Mouse (Mus musculus): ENCODE results near the gene Rnase11. TPM values are rescaled to one million over a fixed set of nuclear protein-coding genes. Genes with fewer than 3 reads are reported as not detected.

Gene Rnase11
- polyA plus RNA-seq, 2 experiments, result not detected

GRCm38 (mm10) chr14:51090077-51090781 is 40.3 kb upstream of the Rnase11 start:
- Histone ChIP-seq H3K27ac (peak overlapping the region; percentile 66), H3K27me3 (ENCODE audit: control insufficient read depth, insufficient read depth, low read length) (no peaks in the 10 kb centered on the region), H3K9me3 (ENCODE audit: control insufficient read depth, low read length) (no peaks in the 10 kb centered on the region), H3K36me3 (replicated peaks; ENCODE audit: control insufficient read depth, insufficient read depth, low read depth) (no peaks in the 10 kb centered on the region), H3K9ac (replicated peaks) (peak overlapping the region; percentile 69), H3K4me1 (replicated peaks; ENCODE audit: control insufficient read depth in 2 of 2, insufficient read depth in 2 of 2, low read length in 1 of 2) (peaks cover 21 to 34% of the 10 kb centered on the region in 2 experiments), H3K4me2 (ENCODE audit: low read depth) (peak overlapping the region; percentile 96), H3K4me3 (ENCODE audit: insufficient read depth in 1 of 2, low read depth in 2 of 2, low read length in 2 of 2) (peak overlapping the region; percentile 60 to 72)
- no peak for TF ChIP-seq CTCF (IDR thresholded peaks at IDR 0.05; ENCODE audit: low read depth)
- no peak for TF ChIP-seq EP300 (IDR thresholded peaks at IDR 0.05; ENCODE audit: low read depth)
- WGBS (ENCODE audit: insufficient replicate concordance), result under 1% methylated on average over 27 of the region's 27 CpGs
- DNase-seq (ENCODE audit: low read depth in 3 of 3, low spot score in 3 of 3) (peak in 2 of 3 experiments; percentile 58 to 76), ATAC-seq (ENCODE audit: insufficient read depth) (peak; percentile 32; the same call in 1 of the 2 replicates)

GRCm38 (mm10) chr14:51089674-51090076 is 39.7 kb upstream of the Rnase11 start:
- ATAC-seq (ENCODE audit: insufficient read depth), result no peak
- TF ChIP-seq EP300 (IDR thresholded peaks at IDR 0.05; ENCODE audit: low read depth) (0 out of 2 replicates have a peak, but pooled peaks have one; percentile 22), CTCF (IDR thresholded peaks at IDR 0.05; ENCODE audit: low read depth) (no peak)
- Histone ChIP-seq H3K9me3 (ENCODE audit: control insufficient read depth, low read length) (no peaks in the 10 kb centered on the region), H3K27ac (peak overlapping the region; percentile 66), H3K4me2 (ENCODE audit: low read depth) (peak overlapping the region; percentile 96), H3K4me3 (ENCODE audit: insufficient read depth in 1 of 2, low read depth in 2 of 2, low read length in 2 of 2) (peak overlapping the region; percentile 60 to 72), H3K27me3 (ENCODE audit: control insufficient read depth, insufficient read depth, low read length) (no peaks in the 10 kb centered on the region), H3K9ac (replicated peaks) (peak overlapping the region; percentile 69), H3K4me1 (replicated peaks; ENCODE audit: control insufficient read depth in 2 of 2, insufficient read depth in 2 of 2, low read length in 1 of 2) (peaks cover 27 to 37% of the 10 kb centered on the region in 2 experiments), H3K36me3 (replicated peaks; ENCODE audit: control insufficient read depth, insufficient read depth, low read depth) (no peaks in the 10 kb centered on the region)
- no peak for DNase-seq (ENCODE audit: low read depth in 3 of 3, low spot score in 3 of 3)
- WGBS (ENCODE audit: insufficient replicate concordance), result 0% methylated on average over 15 of the region's 15 CpGs

- under 1% methylated on average over 34 of the region's 34 CpGs for WGBS (ENCODE audit: insufficient replicate concordance)
Observed at GRCm38 (mm10) chr14:51088970-51089673, 39.2 kb upstream of the Rnase11 start.

GRCm38 (mm10) chr14:51088166-51088969 is 38.4 kb upstream of the Rnase11 start:
- peak; percentile 65 to 69 (median 69) for DNase-seq (ENCODE audit: low read depth in 3 of 3, low spot score in 3 of 3)

More at GRCm38 (mm10) chr14:51088970-51089673, 39.2 kb upstream of the Rnase11 start:
- Histone ChIP-seq H3K27me3 (ENCODE audit: control insufficient read depth, insufficient read depth, low read length) (no peaks in the 10 kb centered on the region), H3K36me3 (replicated peaks; ENCODE audit: control insufficient read depth, insufficient read depth, low read depth) (no peaks in the 10 kb centered on the region), H3K4me1 (replicated peaks; ENCODE audit: control insufficient read depth in 2 of 2, insufficient read depth in 2 of 2, low read length in 1 of 2) (peaks cover 30 to 40% of the 10 kb centered on the region in 2 experiments), H3K4me3 (ENCODE audit: insufficient read depth in 1 of 2, low read depth in 2 of 2, low read length in 2 of 2) (peak overlapping the region; percentile 60 to 72), H3K9me3 (ENCODE audit: control insufficient read depth, low read length) (no peaks in the 10 kb centered on the region), H3K9ac (replicated peaks) (peak overlapping the region; percentile 73), H3K4me2 (ENCODE audit: low read depth) (peak overlapping the region; percentile 96), H3K27ac (peak overlapping the region; percentile 66)
- peak; percentile 94 to 97 (median 94) for DNase-seq (ENCODE audit: low read depth in 3 of 3, low spot score in 3 of 3)
- peak; percentile 3; the same call in 1 of the 2 replicates for TF ChIP-seq CTCF (IDR thresholded peaks at IDR 0.05; ENCODE audit: low read depth)
- TF ChIP-seq EP300 (IDR thresholded peaks at IDR 0.05; ENCODE audit: low read depth), result no peak
- ATAC-seq (ENCODE audit: insufficient read depth), result peak; percentile 90

More at GRCm38 (mm10) chr14:51088166-51088969, 38.4 kb upstream of the Rnase11 start:
- H3K36me3 ChIP-seq (replicated peaks; ENCODE audit: control insufficient read depth, insufficient read depth, low read depth), result no peaks in the 10 kb centered on the region
- TF ChIP-seq CTCF (IDR thresholded peaks at IDR 0.05; ENCODE audit: low read depth) (no peak), EP300 (IDR thresholded peaks at IDR 0.05; ENCODE audit: low read depth) (no peak)
- peak overlapping the region; percentile 60 to 72 for H3K4me3 ChIP-seq (ENCODE audit: insufficient read depth in 1 of 2, low read depth in 2 of 2, low read length in 2 of 2)
- H3K27ac ChIP-seq, result peak overlapping the region; percentile 66
- H3K9me3 ChIP-seq (ENCODE audit: control insufficient read depth, low read length), result no peaks in the 10 kb centered on the region
- peaks cover 2% of the 10 kb centered on the region for H3K27me3 ChIP-seq (ENCODE audit: control insufficient read depth, insufficient read depth, low read length)
- H3K4me2 ChIP-seq (ENCODE audit: low read depth), result peak overlapping the region; percentile 96
- WGBS (ENCODE audit: insufficient replicate concordance), result under 1% methylated on average over 23 of the region's 23 CpGs
- H3K4me1 ChIP-seq (replicated peaks; ENCODE audit: control insufficient read depth in 2 of 2, insufficient read depth in 2 of 2, low read length in 1 of 2), result peaks cover 32 to 40% of the 10 kb centered on the region in 2 experiments
- ATAC-seq (ENCODE audit: insufficient read depth), result peak; percentile 51
- peak overlapping the region; percentile 73 for H3K9ac ChIP-seq (replicated peaks)

Data from liver, embryonic 14.5 days (tissue).